Comparison of ENCODE assay signal across 18 mouse cellular contexts in the genomic region with DNA sequence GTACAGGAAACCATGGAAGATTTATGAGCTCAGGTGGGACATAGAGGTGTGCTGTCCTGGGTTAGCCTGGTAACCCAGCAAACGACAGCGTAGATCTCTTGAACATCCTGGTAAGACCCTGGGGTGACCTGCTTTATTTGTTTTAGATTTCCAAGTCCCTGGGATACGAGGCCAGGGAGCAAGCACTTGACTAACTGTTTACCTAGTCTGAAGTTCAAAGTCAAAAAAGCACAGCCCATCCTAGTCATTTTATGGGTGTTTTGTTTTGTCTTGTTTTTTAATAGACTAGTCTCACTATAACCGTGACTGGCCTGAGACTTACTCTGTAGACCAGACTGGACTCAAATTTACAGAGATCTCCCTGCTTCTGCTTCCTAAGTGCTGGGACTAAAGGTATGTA.
DNase-seq lines count a peak whose midpoint lies in the region; ATAC-seq and TF ChIP-seq lines count a peak whose summit lies in the region.
"Had no signal": no experiment of that assay in that cellular context is flagged by ENCODE, and none has a peak within 500 bp of the region (broad histone marks: within the 10 kb centered on the region; RNA-seq: fewer than 3 reads in every experiment).

No protein-coding gene starts in this region.

- TF ChIP-seq CTCF in liver, adult 2 months (IDR thresholded peaks at IDR 0.05; ENCODE audit: low read depth, low read length): no peak
- no peak for TF ChIP-seq CTCF in stomach, postnatal 0 days (IDR thresholded peaks at IDR 0.05; ENCODE audit: low read depth)

- H3K36me3 ChIP-seq in liver, adult 2 months (ENCODE audit: control insufficient read depth, insufficient read depth, low read length): no peaks in the 10 kb centered on the region; the same call in 1 of the 2 replicates
- peaks cover 21% of the 10 kb centered on the region for H3K36me3 ChIP-seq in liver, embryonic 12.5 days
- no peaks in the 10 kb centered on the region for H3K36me3 ChIP-seq in intestine, embryonic 16.5 days (ENCODE audit: control insufficient read depth, insufficient read depth, low read length)
- H3K36me3 ChIP-seq in stomach, postnatal 0 days (ENCODE audit: control insufficient read depth, insufficient read depth, low read length): no peaks in the 10 kb centered on the region
- H3K36me3 ChIP-seq: embryonic facial prominence, embryonic 12.5 days; forebrain, embryonic 15.5 days; heart, embryonic 15.5 days; hindbrain, embryonic 13.5 days had no signal

- TF ChIP-seq POLR2A in liver, adult 2 months (IDR thresholded peaks at IDR 0.05; ENCODE audit: extremely low read depth, insufficient read depth, low read length): no peak

- no peaks in the 10 kb centered on the region; the same call in 1 of the 2 replicates for H3K79me2 ChIP-seq in liver, adult 2 months (ENCODE audit: control insufficient read depth, insufficient read depth, low read length)

- peak overlapping the region; percentile 58 for H3K4me3 ChIP-seq in liver, adult 2 months (ENCODE audit: insufficient read depth, low read depth, low read length)
- no peak overlapping the region for H3K4me3 ChIP-seq in liver, embryonic 12.5 days
- H3K4me3 ChIP-seq in intestine, embryonic 16.5 days (ENCODE audit: low read length): no peak overlapping the region
- no peak overlapping the region for H3K4me3 ChIP-seq in stomach, postnatal 0 days (ENCODE audit: low read depth, low read length)
- H3K4me3 ChIP-seq: embryonic facial prominence, embryonic 12.5 days; forebrain, embryonic 15.5 days; heart, adult 2 months; heart, embryonic 15.5 days; hindbrain, embryonic 13.5 days had no signal

- no peaks in the 10 kb centered on the region for H3K9me3 ChIP-seq in liver, embryonic 12.5 days (replicated peaks)
- no peaks in the 10 kb centered on the region for H3K9me3 ChIP-seq in intestine, embryonic 16.5 days (ENCODE audit: control insufficient read depth, low read length)
- no peaks in the 10 kb centered on the region for H3K9me3 ChIP-seq in stomach, postnatal 0 days (ENCODE audit: control insufficient read depth, low read length)
- H3K9me3 ChIP-seq: embryonic facial prominence, embryonic 12.5 days; forebrain, embryonic 15.5 days; heart, embryonic 15.5 days; hindbrain, embryonic 13.5 days had no signal

- H3K27ac ChIP-seq in liver, adult 2 months (replicated peaks; ENCODE audit: insufficient read depth, low read depth, low read length): peak overlapping the region; percentile 91
- no peak overlapping the region for H3K27ac ChIP-seq in liver, embryonic 12.5 days
- no peak overlapping the region for H3K27ac ChIP-seq in intestine, embryonic 16.5 days (ENCODE audit: low read length)
- H3K27ac ChIP-seq in stomach, postnatal 0 days (replicated peaks): no peak overlapping the region
- H3K27ac ChIP-seq: embryonic facial prominence, embryonic 12.5 days; forebrain, embryonic 15.5 days; heart, adult 2 months; heart, embryonic 15.5 days; hindbrain, embryonic 13.5 days had no signal

- ATAC-seq in liver, embryonic 12.5 days: no peak
- ATAC-seq in intestine, embryonic 16.5 days: peak; percentile 34
- ATAC-seq in stomach, postnatal 0 days (ENCODE audit: low FRiP score, low TSS enrichment): 0 out of 2 replicates have a peak, but pooled peaks have one; percentile 16
- ATAC-seq: forebrain, embryonic 15.5 days had no signal

- peak overlapping the region; percentile 82 for H3K9ac ChIP-seq in liver, adult 2 months (ENCODE audit: low read depth, low read length)
- no peak overlapping the region for H3K9ac ChIP-seq in liver, embryonic 12.5 days
- H3K9ac ChIP-seq in intestine, embryonic 16.5 days (ENCODE audit: low read depth, low read length): no peak overlapping the region
- no peak overlapping the region for H3K9ac ChIP-seq in stomach, postnatal 0 days (ENCODE audit: low read length)
- H3K9ac ChIP-seq: embryonic facial prominence, embryonic 12.5 days; forebrain, embryonic 15.5 days; heart, embryonic 15.5 days; hindbrain, embryonic 13.5 days had no signal

- TF ChIP-seq EP300 in stomach, postnatal 0 days (optimal IDR thresholded peaks at IDR 0.05): no peak

- H3K4me2 ChIP-seq in liver, embryonic 12.5 days: no peak overlapping the region
- no peak overlapping the region for H3K4me2 ChIP-seq in intestine, embryonic 16.5 days (ENCODE audit: low read depth, low read length)
- H3K4me2 ChIP-seq in stomach, postnatal 0 days (replicated peaks; ENCODE audit: low read depth): no peak overlapping the region
- H3K4me2 ChIP-seq: embryonic facial prominence, embryonic 12.5 days; forebrain, embryonic 15.5 days; heart, embryonic 11.5 days; heart, embryonic 15.5 days; hindbrain, embryonic 13.5 days had no signal

- WGBS in liver, adult 2 months: 20% methylated on average over 4 of the region's 4 CpGs
- WGBS in liver, embryonic 12.5 days (ENCODE audit: insufficient replicate concordance): 79% methylated on average over 4 of the region's 4 CpGs
- 47% methylated on average over 4 of the region's 4 CpGs for WGBS in intestine, embryonic 16.5 days
- WGBS in large intestine, adult 2 months: 28% methylated on average over 4 of the region's 4 CpGs
- WGBS in stomach, postnatal 0 days: 47% methylated on average over 4 of the region's 4 CpGs

- no peaks in the 10 kb centered on the region for H3K27me3 ChIP-seq in liver, adult 2 months (ENCODE audit: control insufficient read depth, insufficient read depth, low read length)
- no peaks in the 10 kb centered on the region for H3K27me3 ChIP-seq in liver, embryonic 12.5 days (replicated peaks)
- H3K27me3 ChIP-seq in intestine, embryonic 16.5 days (replicated peaks; ENCODE audit: control insufficient read depth, insufficient read depth, low read length): no peaks in the 10 kb centered on the region
- no peaks in the 10 kb centered on the region for H3K27me3 ChIP-seq in stomach, postnatal 0 days (ENCODE audit: control insufficient read depth, insufficient read depth, low read length)
- H3K27me3 ChIP-seq: embryonic facial prominence, embryonic 12.5 days; forebrain, embryonic 15.5 days; heart, embryonic 15.5 days; hindbrain, embryonic 13.5 days had no signal

- peaks cover 35% of the 10 kb centered on the region for H3K4me1 ChIP-seq in liver, adult 2 months (ENCODE audit: control insufficient read depth, insufficient read depth, low read length)
- peaks cover 20% of the 10 kb centered on the region for H3K4me1 ChIP-seq in liver, embryonic 12.5 days
- peaks cover 6% of the 10 kb centered on the region for H3K4me1 ChIP-seq in intestine, embryonic 16.5 days (ENCODE audit: control insufficient read depth, insufficient read depth, low read length)
- H3K4me1 ChIP-seq in stomach, postnatal 0 days (replicated peaks; ENCODE audit: control insufficient read depth, insufficient read depth): no peaks in the 10 kb centered on the region
- H3K4me1 ChIP-seq: embryonic facial prominence, embryonic 12.5 days; forebrain, embryonic 15.5 days; heart, embryonic 15.5 days; hindbrain, embryonic 13.5 days had no signal

- DNase-seq in liver, adult 2 months (ENCODE audit: extremely low read depth, low read depth, low spot score): peak; percentile 97
- DNase-seq in large intestine, adult 2 months (ENCODE audit: low read depth, low spot score): peak; percentile 44
- DNase-seq in stomach, postnatal 0 days (ENCODE audit: low spot score): no peak
- no peak for DNase-seq in cerebellum, adult 18-20 months
- no peak for DNase-seq in thymus, postnatal 4 days
- DNase-seq: adrenal gland, adult 8-10 months; adrenal gland, postnatal 36 days; cerebellum, adult 8-10 months; cerebellum, postnatal 25 days; heart, adult 2 months; heart, postnatal 14 days had no signal

Comparison
In these comparisons a context has a peak if more than half of its experiments do, and no peak if none do; other contexts are left out.
1. DNase-seq: peak in liver, adult 2 months (single experiment) and large intestine, adult 2 months (single experiment); none in stomach, postnatal 0 days (single experiment), cerebellum, adult 18-20 months (0 of 2) and thymus, postnatal 4 days (single experiment).